Mouse (Mus musculus) CH12.LX (cell line): ENCODE measurements around the gene Mid1. TPM values are rescaled to one million over a fixed set of nuclear protein-coding genes. Genes with fewer than 3 reads are reported as not detected.

Experiments used
- DNase-seq: peaks from one replicate; pipeline ENCODE4 v3.0.0-alpha.2; 2013; ENCODE audit errors: extremely low read depth
- H3K27ac ChIP-seq: 2 replicates; pipeline ENCODE4 v1.5.1; 2012; ENCODE audit warnings: low read depth, mild to moderate bottlenecking, control low read depth, moderate library complexity; ENCODE audit not compliant: insufficient read depth
- H3K27me3 ChIP-seq: replicated peaks from 2 replicates; pipeline ENCODE3; 2012; ENCODE audit warnings: inconsistent platforms
- H3K36me3 ChIP-seq, 2 experiments: replicated peaks in 1 of 2; 2 replicates each; pipeline versions ENCODE3 to v1.6.1; 2012; ENCODE audit warnings: inconsistent platforms in 1 of 2, low read length in 1 of 2, mild to moderate bottlenecking in 1 of 2, mixed read lengths in 1 of 2, moderate library complexity in 1 of 2; ENCODE audit not compliant: control insufficient read depth in 1 of 2, insufficient read depth in 1 of 2
- H3K4me1 ChIP-seq, 2 experiments: 2 replicates each; pipeline ENCODE4 v1.6.1; 2012; ENCODE audit warnings: inconsistent platforms in 1 of 2, moderate library complexity in 1 of 2; ENCODE audit not compliant: insufficient read depth in 2 of 2, control insufficient read depth in 1 of 2
- H3K4me2 ChIP-seq: 2 replicates; pipeline ENCODE4 v1.6.1; 2012; ENCODE audit warnings: low read depth, mild to moderate bottlenecking, control low read depth; ENCODE audit not compliant: poor library complexity, insufficient read depth, severe bottlenecking
- H3K4me3 ChIP-seq, 3 experiments: fragments of 150-350 bp in 1 of 3; sonication (generic) in 1 of 3; replicated peaks in 1 of 3; 2 replicates each; pipeline versions ENCODE3 to v1.5.1; 2011 to 2012; ENCODE audit warnings: low read depth in 2 of 3, low read length in 2 of 3, mild to moderate bottlenecking in 2 of 3, moderate library complexity in 2 of 3, control low read depth in 1 of 3, improper control_type of control experiment in 1 of 3, inconsistent platforms in 1 of 3, mixed read lengths in 1 of 3; ENCODE audit not compliant: poor library complexity in 1 of 3
- H3K79me2 ChIP-seq: replicated peaks from 2 replicates; pipeline ENCODE4 v1.6.1; 2012; ENCODE audit warnings: mild to moderate bottlenecking, moderate library complexity; ENCODE audit not compliant: control insufficient read depth, poor library complexity, insufficient read depth, severe bottlenecking; ENCODE audit errors: extremely low read depth
- H3K9ac ChIP-seq: 2 replicates; pipeline ENCODE4 v1.6.1; 2012; ENCODE audit warnings: low read depth, mild to moderate bottlenecking, control low read depth, moderate library complexity; ENCODE audit not compliant: insufficient read depth
- H3K9me3 ChIP-seq: replicated peaks from 2 replicates; pipeline ENCODE3; 2012; ENCODE audit warnings: low read length, inconsistent platforms, mixed read lengths
- CHD1 ChIP-seq: IDR thresholded peaks from 2 replicates; pipeline ENCODE4 v1.6.1; 2012; ENCODE audit warnings: low read depth, low read length, improper control_type of control experiment, inconsistent platforms
- CTCF ChIP-seq, 2 experiments: IDR thresholded peaks in 1 of 2; conservative IDR thresholded peaks in 1 of 2; 2 replicates each; pipeline ENCODE4 v1.5.1; 2011 to 2012; ENCODE audit warnings: low read depth in 2 of 2, low read length in 2 of 2, improper control_type of control experiment in 1 of 2, inconsistent platforms in 1 of 2, mild to moderate bottlenecking in 1 of 2, moderate library complexity in 1 of 2
- EP300 ChIP-seq: IDR thresholded peaks from 2 replicates; pipeline ENCODE4 v1.6.1; 2011; ENCODE audit warnings: low read length, improper control_type of control experiment
- ETS1 ChIP-seq: conservative IDR thresholded peaks from 2 replicates; pipeline ENCODE4 v1.6.1; 2012; ENCODE audit warnings: low read depth, mild to moderate bottlenecking, inconsistent platforms, low read length, improper control_type of control experiment, moderate library complexity
- JUN ChIP-seq: IDR thresholded peaks from 2 replicates; pipeline ENCODE4 v1.6.1; 2011; ENCODE audit warnings: low read depth, mild to moderate bottlenecking, low read length, improper control_type of control experiment, moderate library complexity; ENCODE audit not compliant: insufficient read depth
- MAZ ChIP-seq: IDR thresholded peaks from 2 replicates; pipeline ENCODE4 v1.6.1; 2012; ENCODE audit warnings: low read depth, mild to moderate bottlenecking, inconsistent platforms, low read length, improper control_type of control experiment, moderate library complexity
- NELFE ChIP-seq: IDR thresholded peaks from 2 replicates; pipeline ENCODE4 v1.6.1; 2011; ENCODE audit warnings: low read depth, low read length, improper control_type of control experiment
- PAX5 ChIP-seq: IDR thresholded peaks from 2 replicates; pipeline ENCODE4 v1.6.1; 2012; ENCODE audit warnings: low read length, inconsistent platforms, mixed read lengths
- POLR2A ChIP-seq: IDR thresholded peaks from 2 replicates; pipeline ENCODE4 v1.6.1; 2011; ENCODE audit warnings: low read depth, mild to moderate bottlenecking, improper control_type of control experiment, low read length
- RAD21 ChIP-seq: IDR thresholded peaks from 2 replicates; pipeline ENCODE4 v1.6.1; 2011; ENCODE audit warnings: low read depth, mild to moderate bottlenecking, low read length, improper control_type of control experiment, moderate library complexity
- SIN3A ChIP-seq: IDR thresholded peaks from 2 replicates; pipeline ENCODE4 v1.6.1; 2012; ENCODE audit warnings: low read length, improper control_type of control experiment, inconsistent platforms
- SMC3 ChIP-seq: IDR thresholded peaks from 2 replicates; pipeline ENCODE4 v1.6.1; 2011; ENCODE audit warnings: low read depth, low read length, improper control_type of control experiment
- UBTF ChIP-seq: IDR thresholded peaks from 2 replicates; pipeline ENCODE4 v1.6.1; 2012; ENCODE audit warnings: low read depth, mild to moderate bottlenecking, inconsistent platforms, low read length, improper control_type of control experiment, moderate library complexity
- ZC3H11A ChIP-seq: IDR thresholded peaks from 2 replicates; pipeline ENCODE4 v1.6.1; 2012; ENCODE audit warnings: low read depth, mild to moderate bottlenecking, inconsistent platforms, low read length, improper control_type of control experiment
- dilution Hi-C: fragments of 300-500 bp; cut with MboI; formaldehyde crosslinking; loops from 2 replicates; pipeline ENCODE4 v1.14.3; 2020; ENCODE audit warnings: low sequenced_read_pairs; ENCODE audit not compliant: extremely low pct_unique_long_range_greater_than_20kb, extremely low pct_ligation_motif_present
- in situ Hi-C: fragments of 300-500 bp; cut with MboI; formaldehyde crosslinking; loops from 3 replicates; pipeline ENCODE4 v1.14.3; 2019; ENCODE audit warnings: low sequenced_read_pairs, low pct_ligation_motif_present, low pct_unique_long_range_greater_than_20kb, mixed read lengths
- polyA plus RNA-seq: library from polyadenylated mRNA; unstranded; fragments of >175 nt; gene quantifications from 2 replicates; pipeline ENCODE4 v1.2.1, GENCODE M21; 2012; ENCODE audit warnings: low read depth; ENCODE audit not compliant: insufficient read length
- total RNA-seq, 2 experiments: library from RNA; depleted of rRNA; stranded (reverse); fragments of 300-350 nt in 1 of 2; fragments of >200 nt in 1 of 2; gene quantifications; 2 replicates each; pipeline ENCODE4 v1.2.3; 2012 to 2014

Mid1 gene
- total and polyA plus RNA-seq, 3 experiments: 3.3 to 15.0 (median 6.2) TPM

DNA sequence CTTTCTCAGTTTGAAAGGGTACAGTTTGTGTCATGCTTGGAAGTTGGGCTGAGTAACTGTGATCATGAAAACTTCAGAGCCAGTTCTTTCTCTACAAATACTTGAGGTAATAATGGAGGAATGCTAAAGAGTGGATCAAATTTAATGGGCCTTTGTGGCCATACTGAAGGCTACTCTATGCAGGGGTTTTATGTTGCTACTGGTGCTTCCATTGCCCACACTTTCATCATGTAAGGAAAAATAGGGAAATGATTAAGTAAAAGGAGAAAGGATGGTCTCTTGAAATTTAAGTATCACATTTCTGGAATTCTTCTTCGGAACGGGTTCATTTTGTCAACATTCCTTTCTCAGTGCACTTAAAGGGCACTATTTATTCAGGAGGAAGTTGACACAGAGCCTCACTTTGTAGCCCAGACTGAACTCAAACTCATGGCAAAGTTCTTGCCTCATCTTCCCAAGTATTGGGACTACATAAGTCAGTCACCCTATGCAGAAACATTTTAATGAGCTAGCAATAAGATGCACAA is 176.3 kb downstream of the Mid1 start:
- peaks cover 0 to 3% of the 10 kb centered on the region in 2 experiments; a peak in 1 of 4 replicates for H3K4me1 ChIP-seq
- no peaks in the 10 kb centered on the region for H3K9me3 ChIP-seq
- no peak for DNase-seq
- H3K36me3 ChIP-seq: no peaks in the 10 kb centered on the region
- no peaks in the 10 kb centered on the region for H3K27me3 ChIP-seq
- in situ Hi-C loops: no loop called here
- no peak overlapping the region for H3K27ac ChIP-seq
- TF ChIP-seq POLR2A (no peak), CHD1 (no peak), NELFE (no peak), JUN (no peak), SIN3A (no peak)
- no peak overlapping the region for H3K4me3 ChIP-seq
- H3K4me2 ChIP-seq: no peak overlapping the region
- H3K79me2 ChIP-seq: no peaks in the 10 kb centered on the region
- dilution Hi-C loops: no loop called here
- H3K9ac ChIP-seq: no peak overlapping the region

GRCm38 (mm10) chrX:169862440-169862839 is 177.4 kb downstream of the Mid1 start:
- Histone ChIP-seq H3K4me3 (no peak overlapping the region), H3K4me1 (peaks cover 0 to 3% of the 10 kb centered on the region in 2 experiments; a peak in 1 of 4 replicates), H3K27me3 (no peaks in the 10 kb centered on the region), H3K36me3 (no peaks in the 10 kb centered on the region), H3K79me2 (no peaks in the 10 kb centered on the region), H3K27ac (no peak overlapping the region), H3K4me2 (peak overlapping the region; percentile 44; the same call in 1 of the 2 replicates), H3K9ac (no peak overlapping the region), H3K9me3 (no peaks in the 10 kb centered on the region)
- TF ChIP-seq ETS1 (no peak), MAZ (no peak), EP300 (no peak), UBTF (no peak)
- dilution Hi-C loops: no loop called here
- in situ Hi-C loops: no loop called here
- DNase-seq: no peak

DNA sequence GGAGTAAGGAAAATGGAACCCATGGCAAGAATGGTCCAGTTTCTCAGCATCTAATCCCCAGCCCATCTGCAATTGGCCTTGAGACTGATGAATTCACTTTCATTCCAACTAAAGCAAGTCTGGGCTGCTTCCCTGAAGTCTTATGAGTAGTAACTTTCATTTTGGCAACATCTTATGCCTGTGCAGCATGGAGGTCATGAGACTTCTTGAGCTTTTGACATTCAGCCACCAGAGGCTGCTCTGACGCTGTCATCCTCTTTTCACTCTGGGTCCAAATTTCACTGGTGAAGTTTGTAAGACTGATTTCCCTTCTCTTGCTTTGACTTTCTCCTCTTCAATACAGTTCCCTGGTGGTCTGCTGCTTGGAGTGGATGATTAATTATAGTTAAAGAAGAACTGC is 177.8 kb downstream of the Mid1 start:
- peak; percentile 65 for TF ChIP-seq SMC3
- TF ChIP-seq RAD21: peak; percentile 77
- no peak for TF ChIP-seq PAX5
- peak; percentile 20 to 79; a peak in 2 of 4 replicates for TF ChIP-seq CTCF (conservative IDR thresholded peaks at IDR 0.05 in 1 of 2, IDR thresholded peaks at IDR 0.05 in 1 of 2; ENCODE audit: low read depth in 2 of 2, low read length in 2 of 2)
- peak; percentile 8; the same call in 1 of the 2 replicates for TF ChIP-seq ZC3H11A
- Histone ChIP-seq H3K4me2 (peak overlapping the region; percentile 44; the same call in 1 of the 2 replicates), H3K9me3 (no peaks in the 10 kb centered on the region), H3K79me2 (no peaks in the 10 kb centered on the region), H3K4me1 (peaks cover 0 to 3% of the 10 kb centered on the region in 2 experiments; a peak in 1 of 4 replicates), H3K36me3 (no peaks in the 10 kb centered on the region), H3K9ac (no peak overlapping the region), H3K27me3 (no peaks in the 10 kb centered on the region), H3K4me3 (no peak overlapping the region), H3K27ac (no peak overlapping the region)
- in situ Hi-C loops (no loop called here), dilution Hi-C loops (no loop called here)
- DNase-seq: peak; percentile 54
